Mouse (Mus musculus) stomach, postnatal 0 days (tissue): ENCODE data around the gene Tmem183a.

Experiments used
- CTCF ChIP-seq: IDR thresholded peaks from 2 replicates; pipeline ENCODE4 v1.5.1; 2016; ENCODE audit warnings: antibody characterized with exemption, low read depth, mild to moderate bottlenecking, moderate library complexity
- EP300 ChIP-seq: optimal IDR thresholded peaks from 2 replicates; pipeline ENCODE3; 2016; ENCODE audit warnings: antibody characterized with exemption

GRCm38 (mm10) chr1:134307409-134307808 lies 54.4 kb downstream of the Tmem183a start:
- no peak for TF ChIP-seq EP300
- no peak for TF ChIP-seq CTCF
